Mouse (Mus musculus) CH12.LX (cell line): Measurements from ENCODE around the gene Mrpl52.

Experiments used
- CTCF ChIP-seq, 2 experiments: IDR thresholded peaks in 1 of 2; conservative IDR thresholded peaks in 1 of 2; 2 replicates each; pipeline ENCODE4 v1.5.1; 2011 to 2012; ENCODE audit warnings: low read depth in 2 of 2, low read length in 2 of 2, improper control_type of control experiment in 1 of 2, inconsistent platforms in 1 of 2, mild to moderate bottlenecking in 1 of 2, moderate library complexity in 1 of 2
- E2F4 ChIP-seq: IDR thresholded peaks from 2 replicates; pipeline ENCODE4 v1.6.1; 2011; ENCODE audit warnings: low read depth, low read length, improper control_type of control experiment; ENCODE audit not compliant: insufficient replicate concordance
- GABPA ChIP-seq: IDR thresholded peaks from 2 replicates; pipeline ENCODE4 v1.6.1; 2012; ENCODE audit warnings: low read depth, low read length, improper control_type of control experiment, inconsistent platforms; ENCODE audit not compliant: insufficient replicate concordance
- MAX ChIP-seq: IDR thresholded peaks from 2 replicates; pipeline ENCODE4 v1.6.1; 2011; ENCODE audit warnings: low read length, improper control_type of control experiment
- MYC ChIP-seq: IDR thresholded peaks from 2 replicates; pipeline ENCODE4 v1.6.1; 2011; ENCODE audit warnings: low read depth, mild to moderate bottlenecking, improper control_type of control experiment, low read length
- POLR2A ChIP-seq: IDR thresholded peaks from 2 replicates; pipeline ENCODE4 v1.6.1; 2011; ENCODE audit warnings: low read depth, mild to moderate bottlenecking, improper control_type of control experiment, low read length
- USF2 ChIP-seq: conservative IDR thresholded peaks from 2 replicates; pipeline ENCODE4 v1.6.1; 2011; ENCODE audit warnings: low read depth, low read length, improper control_type of control experiment

DNA sequence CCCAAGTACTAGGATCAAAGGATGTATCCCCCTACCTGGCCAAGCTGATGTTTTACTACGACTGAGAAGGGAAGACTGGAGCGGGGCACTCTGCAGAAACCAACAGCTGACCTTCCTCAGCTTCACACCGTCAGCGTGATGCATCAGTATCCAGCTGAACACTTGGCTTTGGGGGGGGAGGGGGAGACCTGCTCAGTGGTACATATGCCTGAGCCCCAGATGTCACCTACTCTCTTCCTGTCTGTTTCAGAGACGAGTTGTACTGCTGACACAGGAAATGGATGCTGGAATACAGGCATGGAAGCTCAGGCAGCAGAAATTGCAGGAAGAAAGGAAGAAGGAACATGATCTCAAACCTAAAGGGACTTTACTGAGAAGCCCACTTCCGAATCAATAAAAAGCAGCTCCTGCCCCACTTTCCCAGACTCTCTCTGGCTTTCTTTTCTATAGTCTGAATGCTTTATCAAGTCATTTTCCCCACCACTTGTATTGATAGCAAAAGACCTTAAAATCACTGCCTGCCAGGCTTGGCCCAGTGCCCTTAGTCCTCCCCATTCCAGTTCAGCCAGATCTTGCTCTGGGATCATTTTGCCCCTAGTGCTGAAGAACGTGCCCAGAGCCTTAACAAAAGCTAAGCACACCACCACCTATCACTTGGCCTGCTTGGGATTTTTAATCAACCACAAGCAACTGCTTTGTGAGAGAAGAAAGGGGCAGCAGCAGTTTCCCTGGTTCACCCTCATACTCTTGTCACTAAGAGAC lies 2.8 kb downstream of the Mrpl52 start:
- no peak for TF ChIP-seq POLR2A
- TF ChIP-seq CTCF (conservative IDR thresholded peaks at IDR 0.05 in 1 of 2, IDR thresholded peaks at IDR 0.05 in 1 of 2; ENCODE audit: low read depth in 2 of 2, low read length in 2 of 2), result no peak
- no peak for TF ChIP-seq GABPA
- TF ChIP-seq USF2, result no peak
- no peak for TF ChIP-seq MYC
- no peak for TF ChIP-seq E2F4
- TF ChIP-seq MAX, result no peak
